Mouse (Mus musculus) cerebellum, adult 2 months (tissue): ENCODE measurements around the gene Plcd1. TPM values are rescaled to one million over a fixed set of nuclear protein-coding genes. Genes with fewer than 3 reads are reported as not detected.

Source experiments
- DNase-seq, 2 experiments: peaks; one replicate each; pipeline ENCODE4 v3.0.0; 2021
- H3K27ac ChIP-seq: fragments of 200-500 bp; 2 replicates; pipeline ENCODE4 v1.5.1; 2012; ENCODE audit warnings: low read length, control low read depth, inconsistent platforms; ENCODE audit not compliant: insufficient read depth
- H3K27me3 ChIP-seq: fragments of 200-500 bp; 2 replicates; pipeline ENCODE4 v1.6.1; 2012; ENCODE audit warnings: inconsistent platforms, mild to moderate bottlenecking, low read length, moderate library complexity; ENCODE audit not compliant: control insufficient read depth, insufficient read depth
- H3K4me1 ChIP-seq: fragments of 200-500 bp; 2 replicates; pipeline ENCODE4 v1.6.1; 2011; ENCODE audit warnings: low read length; ENCODE audit not compliant: control insufficient read depth, insufficient read depth
- H3K4me3 ChIP-seq: fragments of 200-500 bp; replicated peaks from 2 replicates; pipeline ENCODE3; 2011; ENCODE audit warnings: mild to moderate bottlenecking, low read depth, low read length, control low read depth; ENCODE audit not compliant: insufficient read depth
- CTCF ChIP-seq: fragments of 200-500 bp; IDR thresholded peaks from 2 replicates; pipeline ENCODE4 v1.5.1; 2011; ENCODE audit warnings: low read depth, mild to moderate bottlenecking, control low read depth, low read length, moderate library complexity, borderline replicate concordance; ENCODE audit not compliant: insufficient read depth
- POLR2A ChIP-seq: fragments of 200-500 bp; IDR thresholded peaks from 2 replicates; pipeline ENCODE4 v1.6.1; 2011; ENCODE audit warnings: low read length, control low read depth, borderline replicate concordance; ENCODE audit not compliant: insufficient read depth
- WGBS: fragments of 180-500 bp; shearing (Covaris S2); methylation state at CpG from one replicate; pipeline ENCODE4 v1.1.7; 2018; 5-methylcytosine and 5-hydroxymethylcytosine counted together
- polyA plus RNA-seq: library from polyadenylated mRNA; depleted of rRNA; stranded (reverse); fragments of >200 nt; gene quantifications from 2 replicates; pipeline ENCODE4 v1.2.3, GENCODE M21; 2012

Plcd1 gene
- polyA plus RNA-seq, 1 experiment: 14.7 TPM

DNA sequence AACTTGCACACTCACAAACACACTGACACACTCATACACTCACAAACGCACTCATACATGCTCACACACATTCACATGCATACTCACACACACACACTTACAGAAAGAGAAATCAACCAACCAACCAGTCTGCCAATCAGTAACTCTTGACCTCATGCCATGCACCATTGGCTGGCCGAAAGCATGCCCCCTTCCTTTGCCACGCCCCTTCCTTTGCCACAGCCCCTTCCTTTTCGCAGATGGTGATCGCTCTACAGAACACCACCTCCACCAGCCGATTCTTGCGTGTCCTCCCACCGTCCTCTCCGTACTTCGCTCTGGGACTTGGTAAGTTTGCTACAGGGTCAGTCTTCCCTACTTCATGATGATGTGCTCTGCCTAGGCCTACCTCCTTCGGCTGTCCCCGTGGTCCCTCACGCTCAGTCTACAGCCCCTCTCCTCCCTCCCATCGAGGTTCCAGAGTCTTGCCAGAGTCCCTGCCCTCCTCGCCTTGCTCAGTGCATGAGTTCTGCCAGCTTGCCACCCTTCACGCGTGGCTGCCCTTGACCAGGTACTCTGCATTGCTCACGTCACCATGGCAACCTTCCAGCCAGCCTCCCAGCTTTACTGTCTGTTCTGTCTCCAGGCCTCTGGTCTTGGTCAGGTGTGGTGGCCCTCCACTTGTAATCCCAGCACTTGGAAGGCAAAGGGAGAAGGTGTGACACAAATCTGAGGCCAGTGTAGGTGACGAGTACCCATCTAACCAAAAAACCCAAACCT lies 26.3 kb upstream of the Plcd1 start:
- Histone ChIP-seq H3K4me3 (no peak overlapping the region), H3K27ac (no peak overlapping the region), H3K27me3 (no peaks in the 10 kb centered on the region), H3K4me1 (no peaks in the 10 kb centered on the region)
- 75% methylated on average over 19 of the region's 19 CpGs for WGBS
- DNase-seq: no peak
- TF ChIP-seq CTCF (no peak), POLR2A (no peak)

DNA sequence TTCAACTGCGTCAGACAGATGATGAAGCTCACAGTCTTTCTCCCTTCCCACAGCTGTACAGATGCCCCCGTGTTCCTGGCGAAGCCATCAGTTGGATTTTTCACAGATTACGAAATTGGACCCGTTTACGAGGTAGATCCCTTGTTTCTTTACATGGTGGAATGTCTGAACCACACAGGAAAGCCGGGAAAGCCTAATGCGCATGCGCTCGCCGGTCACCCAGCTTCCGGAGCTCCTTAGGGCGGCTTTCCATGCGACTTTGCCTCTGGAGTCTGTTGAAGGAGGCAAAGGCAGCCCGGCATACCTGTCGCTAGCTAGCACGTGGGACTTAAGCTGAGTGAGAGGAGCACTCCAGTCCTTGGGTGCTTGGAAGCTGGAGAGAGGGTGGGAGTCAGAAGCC lies 21.6 kb upstream of the Plcd1 start:
- Histone ChIP-seq H3K4me1 (no peaks in the 10 kb centered on the region), H3K4me3 (no peak overlapping the region), H3K27me3 (no peaks in the 10 kb centered on the region), H3K27ac (no peak overlapping the region)
- WGBS: 89% methylated on average over 17 of the region's 17 CpGs
- DNase-seq: no peak
- no peak for TF ChIP-seq POLR2A
- TF ChIP-seq CTCF: no peak

DNA sequence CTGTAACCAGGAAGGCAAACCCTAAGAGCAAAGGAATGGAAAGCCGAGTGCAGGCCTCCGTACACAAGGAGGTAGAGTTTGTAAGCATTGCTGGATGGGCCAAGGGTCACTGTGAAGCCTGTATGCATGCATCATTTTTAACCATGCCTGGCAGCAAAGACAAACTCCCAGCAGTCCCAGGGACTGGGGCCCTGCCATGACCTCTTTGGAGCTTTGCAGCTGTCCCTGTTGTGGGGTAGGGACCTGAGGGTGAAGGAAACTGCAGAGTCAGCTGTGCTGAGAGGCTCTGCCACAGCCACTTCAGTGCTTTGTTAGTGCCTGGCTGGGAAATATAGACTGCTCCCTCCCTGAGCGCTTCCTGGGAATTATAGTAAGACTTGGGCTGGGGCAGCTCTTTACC lies 17.3 kb upstream of the Plcd1 start:
- H3K4me1 ChIP-seq: no peaks in the 10 kb centered on the region
- H3K27me3 ChIP-seq: no peaks in the 10 kb centered on the region
- H3K27ac ChIP-seq: no peak overlapping the region
- WGBS: 69% methylated on average over 3 of the region's 3 CpGs
- no peak for DNase-seq
- TF ChIP-seq CTCF: no peak
- TF ChIP-seq POLR2A: no peak
- no peak overlapping the region for H3K4me3 ChIP-seq

DNA sequence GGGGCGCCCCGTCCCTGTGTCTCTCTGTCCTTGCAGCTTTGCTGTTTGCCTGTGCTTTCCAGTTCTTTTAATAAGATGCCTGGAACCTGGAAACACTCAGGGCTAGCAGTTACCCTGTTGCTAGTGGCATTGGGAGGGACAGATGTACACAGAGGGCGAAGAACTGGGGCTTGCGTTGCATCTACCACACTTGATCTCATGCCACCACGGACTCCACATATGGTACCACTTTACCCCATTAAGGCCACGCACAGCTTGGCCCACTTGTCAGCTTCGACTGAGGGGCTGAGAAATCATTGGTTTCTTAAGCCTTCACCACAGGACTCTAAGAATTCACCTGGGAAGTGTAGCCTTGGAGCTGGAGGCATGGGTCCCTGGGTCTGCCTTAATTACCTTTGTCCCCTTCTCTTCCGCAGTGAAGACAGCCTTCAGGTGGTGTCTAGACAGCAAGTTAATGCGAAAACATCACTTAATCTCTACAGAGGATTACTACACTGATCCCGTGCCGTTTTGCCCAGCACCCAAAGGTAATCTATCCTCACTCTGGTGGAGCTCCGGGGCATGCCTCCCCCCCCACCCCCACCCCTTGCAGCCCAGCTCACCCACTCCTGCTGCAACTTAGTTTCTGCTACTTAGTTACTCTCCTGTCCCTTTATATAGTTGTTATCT lies 16.5 kb upstream of the Plcd1 start:
- Histone ChIP-seq H3K27me3 (no peaks in the 10 kb centered on the region), H3K4me3 (no peak overlapping the region), H3K4me1 (no peaks in the 10 kb centered on the region), H3K27ac (no peak overlapping the region)
- WGBS: 69% methylated on average over 12 of the region's 12 CpGs
- DNase-seq: no peak
- no peak for TF ChIP-seq POLR2A
- no peak for TF ChIP-seq CTCF

DNA sequence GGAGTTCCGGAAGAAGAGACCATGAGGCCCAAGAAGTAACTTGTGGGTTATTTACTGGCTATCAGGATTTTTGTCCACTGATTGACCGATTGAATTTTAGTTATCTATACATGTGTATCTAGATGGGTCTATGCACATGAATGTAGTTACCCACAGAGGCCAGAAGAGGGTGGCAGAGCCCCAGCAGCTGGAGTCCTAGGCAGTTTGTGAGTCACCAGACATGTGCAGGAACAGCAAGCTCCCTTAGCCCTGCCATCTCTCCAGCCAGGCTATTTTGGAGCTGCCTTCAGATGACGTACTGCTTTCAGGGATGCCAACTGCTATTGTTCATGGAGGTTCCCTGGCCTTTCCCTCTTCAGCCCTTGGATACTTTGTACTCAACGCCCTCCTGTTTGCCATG lies 14.3 kb upstream of the Plcd1 start:
- H3K27ac ChIP-seq: no peak overlapping the region
- TF ChIP-seq CTCF: no peak
- TF ChIP-seq POLR2A: no peak
- no peak for DNase-seq
- no peak overlapping the region for H3K4me3 ChIP-seq
- 67% methylated on average over 4 of the region's 4 CpGs for WGBS
- H3K4me1 ChIP-seq: no peaks in the 10 kb centered on the region
- H3K27me3 ChIP-seq: no peaks in the 10 kb centered on the region

DNA sequence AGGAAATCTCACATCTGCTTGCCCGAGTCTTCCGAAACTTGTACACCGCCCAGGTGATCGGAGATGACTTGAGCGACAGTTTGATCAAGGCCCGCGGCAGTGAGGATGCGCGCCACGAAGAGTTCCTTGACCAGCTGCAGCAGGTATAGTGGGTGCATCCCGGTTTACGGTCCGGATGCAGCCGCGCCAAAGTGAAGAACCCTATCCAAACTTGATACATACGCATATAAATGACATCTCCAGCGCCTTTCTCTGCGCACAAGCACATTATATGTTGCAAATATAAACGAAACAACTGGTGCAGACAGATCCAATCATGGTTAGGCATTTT lies 9.4 kb upstream of the Plcd1 start:
- H3K27me3 ChIP-seq: no peaks in the 10 kb centered on the region
- TF ChIP-seq CTCF (no peak), POLR2A (no peak)
- peak overlapping the region; percentile 61 for H3K4me3 ChIP-seq
- no peak for DNase-seq
- H3K4me1 ChIP-seq: no peaks in the 10 kb centered on the region
- H3K27ac ChIP-seq: no peak overlapping the region
- 3% methylated on average over 19 of the region's 19 CpGs for WGBS

DNA sequence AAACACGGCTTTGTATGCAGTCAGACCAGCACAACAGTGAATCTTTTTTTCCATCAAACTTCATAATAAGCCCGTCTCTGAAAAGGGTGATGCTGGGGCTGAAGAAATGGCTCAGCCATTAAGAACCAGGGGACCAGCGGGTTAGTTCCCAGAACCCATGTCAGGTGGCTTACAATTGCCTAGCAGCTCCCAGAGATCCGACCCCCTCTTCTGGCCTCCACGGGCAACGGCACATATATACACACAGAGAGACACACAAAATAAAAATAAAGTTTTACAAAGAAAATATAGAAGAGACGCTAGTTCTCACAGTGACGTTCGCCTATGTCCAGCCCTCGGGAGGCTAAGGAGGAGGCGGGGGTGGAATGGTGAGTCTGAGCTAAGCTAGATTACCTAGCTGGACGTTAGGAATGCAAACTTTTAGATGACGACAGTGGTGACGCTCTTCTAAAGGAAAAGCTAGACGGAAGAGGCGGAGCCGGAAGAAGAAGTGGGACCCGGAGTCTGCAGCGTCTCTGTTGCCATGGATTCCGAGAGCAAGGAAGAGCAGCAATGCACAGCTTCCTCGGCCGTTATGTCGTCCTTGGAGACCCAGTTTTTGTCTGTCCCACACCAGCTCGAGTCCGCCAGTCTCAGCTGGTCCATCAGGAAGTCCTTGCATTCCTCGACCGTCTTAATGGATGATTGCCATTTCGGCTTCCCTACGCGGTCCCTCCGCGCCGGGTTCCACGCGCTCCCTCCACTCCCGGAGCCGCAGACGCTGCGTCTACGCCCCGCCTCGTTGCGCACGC lies 8.9 kb upstream of the Plcd1 start, which contains the start of gene Dlec1:
Gene Dlec1, plus strand, starts transcription at position 487 of the 791 bp plus-strand sequence.
- Histone ChIP-seq H3K4me1 (no peaks in the 10 kb centered on the region), H3K27me3 (no peaks in the 10 kb centered on the region), H3K27ac (no peak within 1 kb of the TSS), H3K4me3 (peak within 1 kb of the TSS; percentile 61)
- TF ChIP-seq POLR2A (no peak), CTCF (no peak)
- 4% methylated on average over 44 of the region's 44 CpGs for WGBS
- DNase-seq: peak; percentile 51 to 56
